Mouse (Mus musculus) kidney, postnatal 36 days (tissue): ENCODE results near the gene Adamts18.
A peak's percentile ranks its signal among the peaks of the same experiment; 100 is the strongest.

ENCODE experiments used
- DNase-seq, 2 experiments: peaks; one replicate each; pipeline ENCODE4 v3.0.0; 2021 to 2022; ENCODE audit warnings: mixed read lengths in 2 of 2

Gene Adamts18

DNA sequence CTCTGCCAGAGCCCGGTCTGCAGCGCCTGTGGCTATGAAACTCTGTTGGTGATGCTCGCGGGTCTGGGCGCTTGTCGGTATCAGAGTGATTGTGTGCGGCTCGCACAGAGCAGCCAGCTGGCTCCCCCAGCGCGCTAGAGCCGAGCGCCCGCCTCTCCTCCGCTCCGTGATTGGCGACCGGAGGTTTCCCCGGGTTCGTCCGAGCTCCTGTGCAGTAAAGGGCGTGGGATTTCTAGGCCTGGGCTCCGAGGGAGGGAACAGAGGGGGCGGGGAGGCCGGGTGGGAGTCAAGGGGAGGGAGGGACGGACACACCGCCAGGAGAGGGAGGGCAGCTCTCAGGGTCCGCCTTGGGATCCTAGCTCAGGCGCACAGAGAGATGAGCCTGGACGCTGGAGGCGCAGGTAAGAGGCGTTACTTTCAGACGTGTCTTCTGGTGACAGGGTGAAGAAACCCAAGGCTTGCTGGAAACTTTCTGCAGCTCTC is at the start of gene Adamts18:
TSS of gene Adamts18 (minus strand) at position 86 of the 483 bp plus-strand sequence.
- peak in 1 of 2 experiments; percentile 6 for DNase-seq

DNA sequence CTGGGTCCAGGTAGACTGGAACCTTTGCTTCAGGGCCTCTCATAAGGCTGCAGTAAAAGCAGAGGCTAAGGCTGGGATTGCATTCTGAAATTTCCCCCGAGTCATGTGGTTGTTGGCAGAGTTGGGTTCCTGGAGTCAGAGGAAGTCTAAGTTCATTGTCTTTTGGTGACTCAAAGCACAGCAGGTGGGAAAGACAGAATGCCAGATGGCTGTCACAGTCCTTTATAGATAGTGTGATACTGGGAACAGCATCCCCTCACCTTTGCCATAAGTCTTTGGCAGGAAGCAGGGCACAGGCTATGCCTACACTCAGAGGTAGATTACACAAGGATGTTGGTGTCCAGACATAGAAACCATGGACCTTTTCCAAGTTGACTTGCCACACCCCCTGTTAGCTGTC is 47.9 kb upstream of the Adamts18 start:
- no peak for DNase-seq

DNA sequence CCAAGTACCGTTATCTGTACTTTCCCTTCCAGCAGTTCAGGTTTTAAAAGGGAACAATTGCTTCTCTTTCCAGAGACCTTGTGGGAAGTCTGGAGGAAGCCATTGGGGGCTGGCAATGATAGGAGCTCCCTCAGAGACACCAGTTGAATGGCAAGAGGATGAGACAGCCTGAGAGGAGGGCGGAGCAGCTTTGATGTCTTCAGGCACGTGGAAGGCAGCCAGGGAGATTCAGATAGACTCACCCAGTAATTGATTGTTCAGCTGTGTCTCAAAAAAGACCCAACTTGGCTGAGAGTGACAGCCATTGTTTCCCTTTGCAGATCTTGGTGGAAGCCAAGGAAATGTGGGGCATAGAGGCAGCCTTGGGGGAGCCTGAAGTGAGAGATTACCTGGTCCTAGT is 42.8 kb upstream of the Adamts18 start:
- no peak for DNase-seq

DNA sequence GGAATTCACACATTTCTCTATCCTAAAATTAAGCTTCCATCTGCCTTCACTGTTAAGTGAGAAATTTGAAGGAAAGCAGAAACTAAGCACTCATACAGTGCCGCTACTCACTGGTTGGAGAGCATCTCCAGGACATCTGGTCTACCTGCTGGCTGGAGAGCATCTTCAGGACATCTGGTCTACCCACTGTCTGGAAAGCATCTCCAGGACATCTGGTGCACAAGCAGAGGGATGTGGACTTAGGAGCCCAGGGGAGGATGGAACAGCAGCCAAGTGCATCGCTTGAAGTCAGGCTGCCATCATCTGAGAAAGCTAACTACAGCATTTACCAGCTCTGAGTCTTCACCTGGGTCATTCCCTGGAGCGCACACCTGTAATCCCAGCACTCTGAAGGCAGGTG is 38.0 kb upstream of the Adamts18 start:
- no peak for DNase-seq

DNA sequence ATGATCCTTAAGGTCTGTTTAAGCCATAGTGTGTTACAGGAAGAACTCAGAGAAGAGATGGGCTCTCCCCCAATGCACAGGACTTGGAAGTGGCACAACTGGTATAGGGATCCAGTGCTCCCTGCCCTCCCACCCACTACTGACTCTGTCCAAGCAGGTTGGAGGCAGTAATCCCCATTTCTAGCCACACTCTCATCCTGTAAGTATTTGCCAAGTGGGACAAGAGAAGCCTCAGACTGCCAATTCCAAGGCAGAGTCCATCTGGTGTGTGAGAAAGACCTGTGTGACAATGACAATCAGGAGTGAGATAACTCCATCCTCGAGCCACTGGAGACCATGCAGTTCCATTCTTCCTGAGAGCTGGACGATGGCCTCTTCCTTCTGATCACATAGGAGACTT is 36.6 kb upstream of the Adamts18 start:
- DNase-seq = no peak

DNA sequence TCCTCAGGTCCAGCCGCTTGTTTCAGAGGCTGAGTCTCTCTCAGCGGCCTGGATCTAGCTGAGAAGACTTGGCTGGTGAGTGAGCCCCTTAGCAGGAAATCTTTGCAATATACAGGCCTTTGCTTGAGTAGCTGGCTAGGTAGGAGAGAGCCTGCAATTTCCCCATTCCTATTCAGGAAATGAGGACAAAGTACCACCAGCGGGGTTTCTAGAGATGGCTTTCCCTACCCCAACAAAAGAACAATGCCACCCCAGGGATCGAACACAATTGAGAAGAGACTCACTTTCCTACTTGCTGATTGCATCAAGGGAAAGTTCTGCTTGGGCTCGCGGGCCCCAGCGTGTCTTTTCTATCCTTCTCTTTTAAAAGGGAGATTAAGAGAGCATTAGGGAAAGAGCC is 35.5 kb upstream of the Adamts18 start:
- no peak for DNase-seq

DNA sequence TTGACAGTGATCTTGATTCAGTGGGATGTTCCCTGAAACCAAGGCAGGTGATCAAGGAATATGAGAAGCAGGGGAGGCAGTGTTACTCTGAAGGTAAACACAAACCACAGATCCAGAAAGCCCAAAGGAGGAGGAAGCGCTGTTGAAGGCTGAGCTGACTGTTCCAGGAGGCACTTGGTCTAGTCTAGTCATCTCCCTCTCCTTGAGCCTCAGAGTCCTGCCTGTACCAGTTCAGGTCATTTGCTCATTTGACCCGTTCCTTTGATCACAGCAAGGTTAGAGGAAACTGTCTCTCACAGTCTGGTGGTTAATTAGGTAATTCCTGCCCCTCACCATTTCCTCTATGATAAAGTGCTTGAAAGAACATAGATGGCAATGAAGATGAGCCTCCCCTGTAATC is 34.0 kb upstream of the Adamts18 start:
- no peak for DNase-seq

DNA sequence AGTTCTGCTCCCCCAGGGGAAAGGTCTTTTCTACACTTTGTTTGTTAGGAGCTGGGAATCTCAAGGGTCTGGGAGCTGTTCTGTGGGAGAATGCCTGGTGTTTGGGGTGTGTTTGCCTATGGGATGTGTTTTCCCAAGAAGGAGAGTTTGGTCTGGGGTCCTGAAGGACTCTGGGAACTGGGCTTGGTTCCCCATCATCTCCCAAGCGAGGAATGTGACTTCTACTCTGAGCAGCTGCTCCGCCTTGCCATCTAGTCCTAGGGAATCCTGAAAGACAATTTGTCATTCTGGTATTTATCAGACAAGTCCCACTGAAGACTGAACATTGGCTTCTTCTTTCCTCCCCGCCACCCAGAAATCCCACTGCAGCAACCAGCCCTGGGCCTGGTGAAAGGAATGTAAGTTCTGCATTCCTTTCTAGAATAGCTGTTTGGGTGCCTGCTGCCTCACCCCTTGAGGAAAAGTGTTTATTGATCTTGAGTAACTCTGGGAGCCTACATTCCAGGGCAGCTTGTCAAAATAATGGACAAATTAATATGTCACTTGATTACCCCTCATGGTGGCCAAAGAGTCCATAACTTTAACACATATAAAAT is 30.0 kb upstream of the Adamts18 start:
- no peak for DNase-seq

DNA sequence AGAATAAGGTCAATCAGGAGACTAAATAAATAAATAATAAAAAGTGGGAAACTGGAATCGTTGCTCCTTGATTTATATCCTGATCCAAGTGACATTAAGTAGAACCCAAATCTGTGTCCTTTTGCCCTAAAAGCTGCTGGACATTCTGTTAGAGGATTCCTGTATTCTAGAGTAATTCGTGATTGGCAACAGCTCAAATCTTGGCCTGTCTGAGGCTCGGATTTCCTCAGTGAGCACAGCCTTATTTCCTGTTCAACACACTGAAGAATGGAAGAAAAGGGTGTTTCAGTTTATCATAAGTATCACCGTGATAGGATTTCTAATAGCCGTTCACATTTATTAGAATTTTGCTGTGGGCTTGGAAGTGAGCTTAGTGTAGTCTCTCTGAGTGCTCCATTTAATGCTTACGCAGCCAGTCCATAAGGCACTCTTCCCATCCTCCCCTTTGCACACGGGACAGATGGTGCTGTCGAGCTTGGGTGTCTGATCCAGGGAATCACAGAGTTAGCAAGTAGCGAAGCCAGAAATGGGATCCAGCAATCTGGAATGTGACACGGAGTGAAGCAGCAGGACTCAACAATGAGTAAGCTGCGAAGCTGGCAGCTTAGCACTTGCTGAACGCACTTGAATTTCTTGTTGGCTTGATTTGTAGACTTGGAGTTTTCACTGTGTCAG is 25.0 kb upstream of the Adamts18 start:
- DNase-seq = no peak

DNA sequence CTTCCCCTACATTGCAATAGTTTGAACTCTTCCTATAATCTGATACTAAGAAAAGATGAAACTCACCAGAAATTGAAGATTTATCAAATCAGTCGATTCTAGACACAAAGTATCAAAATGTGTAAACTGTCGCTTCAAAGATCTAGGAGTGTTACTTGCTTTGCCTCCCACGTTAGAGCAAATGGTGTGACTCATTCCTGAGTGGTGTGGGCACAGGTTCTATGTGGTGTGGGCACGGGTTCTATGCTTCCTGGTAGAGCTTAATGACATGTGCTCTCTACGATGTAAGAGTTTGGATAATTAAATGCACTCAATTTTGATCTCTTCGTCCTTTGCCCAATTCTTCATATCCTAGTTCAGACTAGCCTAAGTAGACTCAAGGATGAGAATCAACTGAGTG is 23.9 kb upstream of the Adamts18 start:
- no peak for DNase-seq

DNA sequence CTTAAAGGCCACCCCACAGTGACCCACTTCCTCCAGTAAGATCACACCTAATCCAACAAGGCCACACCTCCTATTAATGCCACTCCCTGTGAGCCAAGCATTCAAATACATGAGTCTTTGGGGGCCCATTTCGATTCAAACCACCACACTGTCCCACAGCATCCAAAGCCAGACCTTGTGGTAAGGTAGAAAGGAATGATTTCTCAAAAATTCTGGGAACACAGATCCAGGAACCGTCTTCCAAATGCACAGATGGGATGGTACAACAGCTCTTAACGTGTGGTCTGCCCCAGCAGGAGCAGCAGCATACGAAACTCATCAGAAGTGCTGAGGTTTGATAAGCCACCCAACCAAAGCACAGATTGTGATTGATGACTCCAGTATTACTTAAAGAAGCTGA is 18.0 kb upstream of the Adamts18 start:
- no peak for DNase-seq

DNA sequence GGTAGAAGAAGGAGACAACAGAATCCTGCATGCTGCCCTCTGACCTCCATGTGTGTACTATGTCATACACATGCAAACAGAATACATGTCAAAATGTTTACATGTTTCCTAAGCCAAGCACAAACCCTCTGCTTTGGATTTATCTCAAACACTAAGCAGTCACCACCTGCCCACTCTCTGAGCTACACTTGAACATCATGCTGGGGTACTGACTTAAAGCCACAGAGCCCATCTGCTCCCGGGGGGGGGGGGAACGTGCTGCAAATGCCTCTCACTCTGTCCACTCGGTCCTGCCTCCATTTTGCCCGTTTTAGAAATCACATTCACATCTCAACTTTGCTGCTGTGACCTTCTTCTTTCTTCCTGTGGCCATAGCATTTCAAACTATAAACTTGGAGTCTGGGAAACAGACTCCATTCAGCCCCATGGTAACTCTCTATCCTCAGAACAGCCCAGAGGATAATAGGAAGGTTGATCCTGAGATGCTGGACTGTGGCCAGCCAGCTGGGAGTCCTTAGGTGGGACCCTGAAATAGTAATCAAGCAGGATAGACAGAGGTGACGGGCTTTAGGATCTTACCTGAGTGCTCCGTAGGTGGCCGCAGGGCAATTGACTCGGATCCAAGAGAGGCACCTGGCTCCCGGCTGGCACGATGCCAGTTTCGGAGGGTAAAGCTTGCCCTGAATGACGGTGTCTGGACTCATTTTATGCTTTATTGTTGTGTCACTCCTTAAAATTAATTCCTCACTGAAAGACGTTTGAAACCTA is 17.0 kb upstream of the Adamts18 start:
- peak; percentile 35 to 64 for DNase-seq

DNA sequence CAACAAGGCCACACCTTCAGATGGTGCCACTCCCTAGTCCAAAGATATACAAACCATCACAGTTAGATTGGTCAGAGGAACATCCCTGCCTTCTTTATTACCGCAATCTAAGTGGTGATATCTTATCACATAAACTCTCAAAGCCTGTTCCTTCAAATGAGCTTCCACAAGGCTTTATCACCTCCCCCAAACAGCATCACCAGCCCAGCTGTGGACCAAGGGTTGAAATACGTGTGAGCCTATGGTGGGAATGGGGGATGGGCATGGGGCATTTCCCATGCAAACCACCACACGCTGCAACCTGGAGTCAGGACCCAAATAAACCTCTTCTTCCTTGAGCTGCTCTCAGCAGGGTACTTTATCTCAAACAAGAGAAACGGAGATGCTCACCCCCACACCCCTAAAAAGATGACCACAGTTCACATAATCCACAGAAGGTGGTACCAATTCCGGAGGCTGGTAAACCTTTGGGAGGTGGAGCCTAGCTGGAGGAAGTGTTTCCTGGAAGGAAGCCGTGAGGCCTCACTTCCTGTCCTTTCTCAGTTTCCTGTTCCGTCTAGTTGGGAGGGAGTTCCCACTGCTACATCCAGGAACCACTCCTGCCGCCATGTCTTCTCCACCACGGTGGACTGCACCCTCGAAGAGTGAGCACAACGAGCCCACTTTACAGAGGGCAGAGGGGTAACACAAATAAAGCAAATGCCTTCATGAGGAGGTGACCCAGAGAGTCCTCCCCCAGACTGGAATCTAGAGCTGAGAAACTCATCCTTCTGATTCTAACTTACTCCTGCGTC is 11.5 kb upstream of the Adamts18 start:
- no peak for DNase-seq

DNA sequence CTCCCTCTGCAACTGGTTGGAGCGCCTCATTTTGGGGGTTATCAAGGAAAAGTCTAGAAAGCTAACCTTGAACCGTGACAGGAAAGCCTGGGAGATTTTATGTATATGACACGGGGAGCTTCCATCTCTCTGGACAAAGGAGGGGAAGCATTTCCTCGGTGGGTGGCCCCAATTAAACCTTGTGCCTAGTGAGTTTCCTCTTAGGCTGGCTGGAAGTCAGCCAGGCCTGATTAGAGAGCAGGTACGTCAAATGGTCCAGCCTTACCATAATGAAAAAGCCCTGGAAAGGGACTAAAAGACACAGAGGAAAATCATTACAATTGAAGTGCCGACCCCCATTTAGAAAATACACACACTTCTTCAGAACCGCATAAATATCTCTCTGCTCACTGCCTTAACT is 10.3 kb upstream of the Adamts18 start:
- no peak for DNase-seq

DNA sequence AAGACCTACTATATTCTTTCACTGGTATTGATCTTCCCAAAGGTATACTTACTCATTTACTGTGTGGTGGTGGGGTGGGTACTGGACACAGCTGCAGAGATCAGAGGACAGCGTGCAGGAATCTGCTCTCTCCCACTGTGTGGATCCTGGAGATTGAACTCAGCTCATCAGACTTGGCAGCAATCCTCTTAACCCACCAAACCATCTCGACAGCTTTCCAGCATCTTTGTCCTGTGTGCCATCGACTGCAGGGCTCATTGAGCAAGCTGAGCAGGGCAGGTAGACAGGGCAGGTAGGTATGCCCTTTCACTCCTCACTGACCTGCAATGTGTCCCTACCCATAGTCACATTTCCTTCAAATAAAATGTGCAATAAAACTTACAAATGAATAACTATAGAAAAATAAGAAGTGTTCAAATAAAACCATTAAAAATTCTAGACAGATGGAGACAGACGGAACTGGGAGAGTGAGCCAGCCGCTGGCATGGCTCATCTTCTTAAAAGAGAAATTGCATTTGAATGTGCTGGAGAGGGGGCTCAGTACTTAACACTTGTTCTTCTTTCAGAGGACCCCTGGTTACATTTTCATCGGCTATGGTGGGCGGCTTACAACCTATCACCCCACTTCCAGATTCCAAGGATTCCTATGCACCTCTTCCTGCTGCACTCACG is 6.2 kb upstream of the Adamts18 start:
- DNase-seq = no peak

DNA sequence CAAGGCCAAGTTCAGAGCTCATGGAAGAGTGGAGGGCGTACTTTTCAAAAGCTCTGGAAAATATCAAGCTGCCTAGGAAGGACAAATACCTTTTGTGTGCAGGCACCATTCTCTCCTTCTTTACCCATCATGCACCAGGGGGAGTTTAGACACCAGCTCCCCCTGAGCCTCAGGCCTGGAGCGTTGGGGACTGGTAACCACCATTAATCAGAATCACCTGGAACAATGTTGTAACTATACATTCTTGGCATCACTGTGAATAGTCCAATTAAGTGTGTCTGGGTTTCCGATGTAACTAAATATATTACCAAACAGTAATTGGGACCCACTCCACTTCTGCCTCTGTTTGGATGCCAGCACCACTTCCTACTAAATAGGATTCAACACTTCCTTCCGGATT is 5.2 kb upstream of the Adamts18 start:
- no peak for DNase-seq

DNA sequence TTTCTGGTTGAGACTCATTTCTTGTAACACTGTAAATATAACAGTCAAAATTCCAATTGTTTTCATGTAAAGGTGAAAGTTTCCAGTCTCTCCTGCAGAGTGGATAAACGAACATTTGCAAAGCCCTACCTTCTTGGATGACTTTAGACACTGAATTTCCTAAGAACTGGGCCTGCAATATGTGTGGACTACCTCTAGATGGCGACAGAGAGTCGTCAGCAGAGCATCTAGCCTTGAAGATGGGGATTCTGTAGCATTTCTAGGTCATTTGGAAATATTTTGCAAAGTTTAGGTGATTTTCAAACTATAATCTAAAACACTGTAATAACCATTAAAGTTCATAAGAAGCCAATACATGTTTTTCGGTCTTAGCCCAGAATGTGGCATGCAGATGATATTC is 3.1 kb upstream of the Adamts18 start:
- no peak for DNase-seq

DNA sequence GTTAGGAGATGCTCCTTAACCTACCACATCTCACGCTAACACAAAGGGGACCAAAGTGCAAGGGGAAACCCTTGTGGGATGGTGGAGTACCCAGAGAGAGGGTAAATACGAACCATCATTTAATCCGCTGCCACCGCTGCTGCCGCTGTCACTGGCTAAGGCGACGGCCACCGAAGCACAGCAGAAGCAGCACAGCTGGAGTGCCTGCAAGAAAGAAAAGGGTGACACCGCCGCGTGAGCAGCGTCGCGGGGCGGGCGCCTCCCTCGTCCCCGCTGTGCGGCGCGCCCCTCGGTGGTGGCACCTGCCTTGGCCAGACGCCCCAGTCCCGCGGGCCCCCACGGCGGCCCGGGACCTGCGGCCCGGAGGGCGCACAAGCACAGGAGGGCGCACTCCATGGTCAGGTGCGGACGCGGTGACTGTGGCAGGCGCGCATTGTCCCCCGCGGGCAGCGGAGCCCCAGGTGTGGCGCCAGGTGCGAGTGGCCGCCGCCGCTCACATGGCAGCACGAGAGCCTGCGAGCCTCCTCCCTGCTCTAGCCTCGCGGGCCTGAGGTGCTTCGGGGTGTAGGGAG is 371 bp downstream of the Adamts18 start:
- DNase-seq = no peak

DNA sequence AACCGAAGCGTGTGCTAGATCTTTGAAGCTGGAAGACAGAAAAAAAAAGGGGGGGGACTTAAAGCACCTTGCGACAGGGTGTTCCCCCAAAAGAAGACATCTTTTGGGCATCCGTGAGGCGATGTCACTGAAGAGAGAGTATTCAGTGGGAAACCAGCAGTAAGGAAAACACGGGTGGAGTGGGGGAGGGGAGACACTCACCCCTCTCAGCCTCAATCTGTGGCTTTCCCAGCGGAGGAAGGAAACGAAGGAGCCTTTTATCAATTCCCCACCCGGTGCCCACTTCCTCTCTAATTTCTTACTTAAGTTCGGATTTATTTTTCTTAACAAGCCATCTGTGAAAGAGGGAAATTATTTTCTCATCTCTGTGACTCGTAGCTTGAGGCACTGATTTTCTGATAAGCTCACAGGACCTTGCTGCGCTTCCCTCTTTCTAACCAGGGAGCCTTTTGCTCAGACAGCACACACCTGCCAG is 895 bp downstream of the Adamts18 start:
- no peak for DNase-seq

DNA sequence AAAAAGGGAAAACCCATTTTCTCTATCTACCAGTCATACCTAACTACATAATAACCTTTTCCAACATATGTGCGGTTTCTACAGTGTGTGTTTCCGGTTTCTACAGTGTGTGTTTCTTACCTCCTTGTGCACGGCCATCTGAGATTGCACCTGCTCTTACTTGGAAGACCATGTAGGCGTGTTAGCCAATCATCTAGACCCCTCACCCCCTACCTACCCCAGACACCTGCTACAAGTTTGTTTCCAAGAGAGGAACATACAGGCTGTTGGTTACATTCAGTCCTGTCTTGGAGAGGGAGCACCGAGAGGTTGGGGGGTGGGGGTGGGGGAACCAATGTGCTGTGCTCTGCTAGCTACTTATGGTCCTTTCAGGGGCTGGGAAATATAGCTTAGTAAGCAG is 1.9 kb downstream of the Adamts18 start:
- DNase-seq = no peak

DNA sequence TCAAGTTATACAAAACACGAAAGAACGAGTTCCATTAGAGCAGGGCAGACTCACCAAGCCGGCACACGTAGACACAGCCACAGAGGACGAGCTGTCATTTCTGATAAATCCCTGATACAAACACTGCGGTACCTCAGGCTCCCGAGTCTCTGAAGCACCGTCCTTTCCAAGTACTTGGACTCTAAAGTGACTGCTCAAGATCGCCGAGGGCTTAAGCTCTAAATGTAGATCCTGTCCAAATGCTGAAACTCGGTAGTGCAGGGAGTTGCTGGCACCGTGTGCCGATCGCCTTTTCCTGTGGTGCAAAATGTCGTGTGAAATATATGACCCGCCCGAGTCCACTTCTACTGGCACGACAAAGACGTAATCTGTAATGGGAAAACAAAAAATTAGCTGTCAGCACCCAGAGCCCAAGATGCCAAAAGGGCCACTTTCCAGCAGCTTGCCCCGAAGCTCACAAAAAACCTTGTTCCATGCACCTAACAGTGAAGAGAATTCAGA is 3.7 kb downstream of the Adamts18 start:
- no peak for DNase-seq

DNA sequence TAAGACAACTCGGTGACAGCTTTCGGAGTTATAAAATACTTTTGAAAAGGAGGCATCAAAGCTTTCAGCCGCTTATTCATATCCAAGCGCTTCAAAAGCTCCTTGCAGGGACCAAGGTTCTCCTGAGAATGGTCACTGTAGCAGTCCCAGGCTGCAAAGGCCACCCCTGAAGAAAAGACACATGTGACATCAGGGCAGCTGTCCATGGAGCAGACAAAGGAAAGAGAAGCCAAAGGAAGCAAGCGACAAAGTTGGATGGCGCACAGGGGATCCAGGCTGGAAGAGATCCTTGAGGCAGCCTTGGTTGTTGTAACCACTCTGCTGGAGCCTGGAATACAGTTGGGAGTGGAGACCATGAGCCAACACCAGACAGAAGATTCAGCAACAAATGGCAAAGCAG is 10.3 kb downstream of the Adamts18 start:
- DNase-seq = no peak
